Mouse (Mus musculus): ENCODE data around the gene Ttpal.
"Not testable (repeated sequence)": the region's sequence is repeated elsewhere in the genome, so short reads cannot be mapped to it uniquely, and the experiment has no call there.

The Ttpal gene

DNA sequence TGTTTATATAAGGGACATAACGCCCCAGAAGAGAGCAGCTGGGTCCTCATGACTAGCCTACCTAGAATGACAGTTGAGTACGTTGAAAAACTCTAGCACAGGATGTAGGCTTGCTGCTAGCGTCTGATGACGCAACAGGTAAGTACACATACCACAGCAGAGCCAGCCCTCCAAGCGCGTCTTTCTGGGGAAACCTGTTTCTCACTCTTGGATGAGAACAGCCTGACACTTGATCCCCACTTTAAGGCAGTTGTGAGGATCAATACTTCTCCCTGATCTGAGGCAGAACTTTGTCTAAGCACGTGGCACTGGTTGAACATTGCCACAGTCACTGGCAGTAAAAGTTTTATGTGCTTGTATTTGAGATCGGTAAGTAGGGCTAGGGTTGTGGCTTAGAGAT lies 18.3 kb downstream of the Ttpal start:
- no peak for DNase-seq (ENCODE audit: inconsistent age in 2 of 2, low spot score in 1 of 2)

DNA sequence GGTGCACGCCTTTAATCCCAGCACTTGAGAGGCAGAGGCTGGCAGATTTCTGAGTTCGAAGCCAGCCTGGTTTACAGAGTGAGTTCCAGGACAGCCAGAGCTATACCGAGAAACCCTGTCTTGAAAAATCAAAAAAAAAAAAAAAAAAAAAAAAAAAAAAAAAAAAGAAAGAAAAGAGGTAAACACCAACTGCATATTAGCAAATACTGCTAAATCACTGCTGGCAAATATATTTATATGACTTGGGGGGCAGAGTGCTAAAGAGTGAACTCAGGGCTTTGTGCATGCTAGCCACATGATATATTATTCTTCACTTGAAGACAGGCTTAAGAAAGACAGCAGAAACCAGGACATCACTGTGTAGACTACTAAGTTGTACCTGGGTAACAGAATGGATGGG lies 19.3 kb downstream of the Ttpal start:
- DNase-seq (ENCODE audit: inconsistent age in 2 of 2, low spot score in 1 of 2) = not testable (repeated sequence)

DNA sequence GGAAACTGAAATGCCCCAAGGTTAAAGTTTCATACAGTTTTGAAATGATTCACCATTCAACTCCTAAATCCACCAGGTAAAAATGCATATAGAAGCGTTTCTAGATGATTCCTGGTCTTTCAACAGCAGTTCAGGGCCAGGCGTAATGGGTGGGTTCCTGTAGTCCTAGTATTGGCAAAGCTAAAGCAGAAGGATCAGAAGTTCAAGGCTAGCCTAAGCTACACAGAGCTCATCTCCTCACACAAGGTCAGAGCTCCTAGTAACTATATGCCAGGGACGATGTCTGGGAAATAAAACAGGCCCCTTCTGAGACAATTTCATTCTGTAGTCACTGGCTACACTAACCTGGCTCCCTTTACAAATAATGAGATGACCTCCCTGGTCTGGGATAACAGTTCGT lies 29.1 kb downstream of the Ttpal start:
- DNase-seq (ENCODE audit: inconsistent age in 2 of 2, low spot score in 1 of 2) = peak in 1 of 2 experiments; percentile 73

DNA sequence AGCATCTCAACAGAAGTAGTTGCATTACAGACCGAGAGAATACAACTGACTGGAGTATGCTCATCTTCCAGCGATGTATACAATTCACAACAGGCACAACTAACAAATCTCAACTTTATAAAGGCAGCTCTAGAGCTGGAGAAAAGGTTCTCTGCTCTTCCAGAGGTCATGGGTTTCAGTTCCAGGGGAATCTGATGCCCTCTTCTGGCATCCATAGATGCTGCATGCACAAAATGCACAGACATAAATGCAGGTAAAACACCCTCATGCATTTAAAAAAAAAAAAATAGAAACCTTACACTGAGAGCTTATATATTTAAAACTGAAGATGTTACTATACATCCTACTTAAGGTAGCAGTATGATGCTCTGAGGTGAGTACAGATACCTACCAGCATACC lies 29.6 kb downstream of the Ttpal start:
- no peak for DNase-seq (ENCODE audit: inconsistent age in 2 of 2, low spot score in 1 of 2)

DNA sequence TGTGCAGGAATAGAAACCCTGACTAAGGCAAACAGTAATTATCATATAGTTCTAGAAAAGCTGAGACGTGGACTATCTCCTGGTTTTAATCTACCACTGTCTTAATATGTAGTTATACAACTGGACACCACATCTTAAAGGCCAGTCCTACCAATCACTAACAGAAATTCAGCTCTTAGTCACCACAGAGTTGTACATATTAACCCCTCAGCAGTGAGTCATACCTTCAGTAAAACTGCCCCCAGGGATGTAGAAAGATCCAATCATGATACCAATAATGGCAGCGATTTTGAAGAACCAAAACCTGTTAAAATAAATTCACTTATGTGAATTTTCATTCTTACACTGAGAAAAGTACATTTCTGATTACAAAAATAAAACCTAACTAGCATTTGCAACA lies 32.1 kb downstream of the Ttpal start:
- DNase-seq (ENCODE audit: inconsistent age in 2 of 2, low spot score in 1 of 2) = no peak

DNA sequence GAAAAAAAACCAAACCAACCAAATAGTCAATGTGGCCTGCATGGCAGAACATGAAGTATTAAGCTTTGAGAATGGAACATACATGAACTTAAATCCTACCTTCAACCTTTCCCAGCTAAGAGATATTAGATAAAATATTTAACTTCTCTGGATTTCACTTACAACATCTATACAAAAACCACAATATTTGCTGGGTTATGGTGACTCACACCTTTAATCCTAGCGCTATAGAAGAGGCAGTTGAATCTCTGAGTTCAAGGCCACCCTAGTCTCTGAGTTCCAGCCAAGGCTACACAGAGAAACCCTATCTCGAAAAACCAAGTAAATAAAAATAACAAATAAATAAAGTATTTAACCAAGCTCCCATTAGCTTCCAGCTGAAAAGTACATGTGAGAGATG lies 33.9 kb downstream of the Ttpal start:
- no peak for DNase-seq (ENCODE audit: inconsistent age in 2 of 2, low spot score in 1 of 2)

DNA sequence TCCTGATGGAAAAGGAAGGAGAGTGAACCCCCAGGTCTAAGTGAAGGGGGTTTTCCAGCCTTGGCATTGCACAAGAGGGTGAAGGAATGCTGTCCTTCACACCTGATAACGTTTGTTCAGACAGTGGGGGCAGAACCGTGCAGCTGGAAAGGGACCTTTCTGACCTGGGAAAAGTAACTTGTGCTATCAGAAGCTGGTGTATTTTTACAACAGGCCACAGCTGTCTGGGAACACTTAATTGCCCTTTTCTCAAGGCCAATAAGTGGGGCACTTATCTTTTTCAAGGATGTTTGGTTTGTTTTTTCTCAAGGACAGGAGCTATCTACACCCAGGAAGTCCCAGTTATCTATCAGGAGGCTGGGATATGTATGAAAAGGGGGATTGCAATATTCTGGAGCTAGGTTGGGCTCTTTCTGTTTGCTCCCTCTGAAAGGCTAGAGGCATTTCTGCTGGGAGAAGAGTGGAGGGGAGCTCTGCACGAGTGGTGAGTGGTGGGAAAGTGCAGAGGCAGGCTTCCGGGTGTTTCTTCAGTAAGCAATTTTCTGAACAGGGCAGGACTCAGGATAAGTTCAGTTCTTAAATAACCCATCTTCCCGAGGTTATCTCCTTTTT lies 35.6 kb downstream of the Ttpal start:
- DNase-seq (ENCODE audit: inconsistent age in 2 of 2, low spot score in 1 of 2) = peak in 1 of 2 experiments; percentile 82

DNA sequence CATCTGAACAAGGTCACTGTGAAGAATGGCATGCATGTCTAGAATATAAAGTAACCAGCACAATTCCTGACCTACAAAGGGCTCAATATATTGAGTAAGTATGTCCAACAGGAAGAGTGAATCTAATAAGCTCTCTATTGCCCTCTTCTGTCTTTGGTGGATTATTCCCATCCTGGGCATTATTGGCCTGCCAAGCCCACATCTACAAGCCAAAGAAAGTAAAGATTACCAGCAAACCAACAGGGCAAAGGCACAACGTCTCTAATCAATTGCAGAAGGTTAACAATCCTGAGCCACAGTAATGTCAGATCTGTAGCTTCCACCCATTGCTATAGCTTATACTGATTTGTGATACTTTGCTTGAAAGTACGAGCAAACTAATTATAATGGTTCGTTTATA lies 38.4 kb downstream of the Ttpal start:
- DNase-seq (ENCODE audit: inconsistent age in 2 of 2, low spot score in 1 of 2) = peak in 1 of 2 experiments; percentile 61

DNA sequence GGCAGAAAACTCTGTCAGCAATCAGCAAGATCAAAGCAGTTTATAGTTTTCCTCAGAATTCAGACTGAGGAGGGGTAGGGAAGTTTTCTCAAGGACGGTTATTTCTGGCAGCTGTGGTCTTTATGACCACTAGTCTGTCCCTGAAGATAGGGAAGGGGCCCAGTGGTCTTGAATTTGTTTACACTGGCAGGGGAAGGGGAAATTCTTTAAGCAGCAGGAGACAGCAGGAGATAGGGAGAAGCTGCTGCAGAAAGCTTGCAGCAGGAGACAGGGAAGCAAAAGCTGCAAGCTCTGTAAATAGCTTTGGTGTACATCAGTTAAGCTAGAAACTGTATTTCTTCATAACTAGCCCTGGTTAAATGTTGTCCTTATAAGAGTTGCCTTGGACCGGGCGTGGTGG lies 39.6 kb downstream of the Ttpal start:
- peak in 1 of 2 experiments; percentile 60 for DNase-seq (ENCODE audit: inconsistent age in 2 of 2, low spot score in 1 of 2)

DNA sequence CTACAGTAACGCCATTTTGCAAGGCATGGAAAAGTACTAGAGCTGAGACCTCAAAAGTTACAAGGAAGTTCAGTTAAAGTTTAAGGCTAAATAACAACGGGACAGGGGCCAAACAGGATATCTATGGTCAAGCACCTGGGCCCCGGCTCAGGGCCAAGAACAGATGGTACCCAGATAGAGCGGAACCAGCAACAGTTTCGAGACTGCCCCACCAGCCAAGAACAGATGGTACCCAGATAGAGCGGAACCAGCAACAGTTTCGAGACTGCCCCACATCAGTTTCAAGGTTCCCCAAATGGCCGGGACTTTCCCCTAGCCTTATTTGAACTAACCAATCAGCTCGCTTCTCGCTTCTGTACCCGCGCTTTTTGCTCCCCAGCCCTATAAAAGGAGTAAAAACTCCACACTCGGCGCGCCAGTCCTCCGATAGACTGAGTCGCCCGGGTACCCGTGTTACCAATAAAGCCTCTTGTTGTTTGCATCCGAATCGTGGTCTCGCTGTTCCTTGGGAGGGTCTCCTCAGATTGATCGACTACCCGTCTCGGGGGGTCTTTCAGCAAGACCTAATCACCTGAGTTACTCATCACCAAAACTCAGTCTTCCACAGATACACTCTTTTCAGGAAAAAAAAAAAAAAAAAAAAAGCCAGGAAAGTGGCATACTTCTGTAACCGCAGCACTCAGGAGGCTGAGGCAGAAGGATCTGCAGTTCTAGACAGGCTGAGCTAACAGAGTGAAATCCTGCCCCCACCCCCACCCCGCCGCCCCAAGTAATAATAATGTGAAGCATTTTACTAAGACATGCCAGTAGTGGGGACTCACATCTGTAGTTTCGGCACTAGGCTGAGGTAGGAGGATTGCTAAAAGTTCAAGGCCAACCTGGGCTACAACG lies 40.8 kb downstream of the Ttpal start:
- peak; percentile 82 for DNase-seq (ENCODE audit: inconsistent age in 2 of 2, low spot score in 1 of 2)

DNA sequence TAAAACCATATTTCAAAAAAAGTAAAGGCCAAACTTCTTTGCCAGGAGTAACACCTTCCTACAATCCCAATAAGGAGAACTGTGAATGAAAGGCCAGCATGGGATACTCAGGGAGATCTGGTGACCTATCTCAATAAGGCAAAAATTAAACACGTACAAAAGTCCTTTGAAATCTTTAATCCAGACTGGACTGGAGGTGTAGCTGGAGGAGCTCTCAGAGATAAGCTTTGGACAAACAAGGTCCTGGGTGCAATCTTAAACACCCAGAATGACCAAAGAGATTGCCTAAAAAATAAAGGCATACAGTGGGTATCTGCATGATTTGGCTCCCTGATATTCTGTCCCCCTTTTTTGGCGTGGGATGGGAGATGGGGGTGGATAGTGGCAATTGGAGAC lies 41.5 kb downstream of the Ttpal start:
- DNase-seq (ENCODE audit: inconsistent age in 2 of 2, low spot score in 1 of 2) = peak in 1 of 2 experiments; percentile 70

DNA sequence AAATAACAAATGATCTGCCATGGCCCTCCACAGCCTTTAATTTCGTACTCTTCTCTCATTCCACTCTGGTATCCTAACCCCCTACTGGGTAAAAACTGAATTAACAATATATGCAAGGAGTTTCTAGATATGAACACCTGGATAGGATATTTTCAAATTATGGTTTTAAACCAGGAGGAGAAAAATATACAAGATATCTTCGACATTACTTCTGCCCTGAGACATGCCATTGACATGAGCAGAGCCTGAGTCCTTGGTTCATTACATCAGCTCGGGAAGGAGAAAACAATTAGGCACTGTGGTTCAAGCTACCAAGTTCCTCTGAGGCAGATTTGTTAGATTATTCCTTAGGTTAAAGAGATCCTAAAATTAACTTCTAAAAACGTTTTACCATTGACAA lies 41.9 kb downstream of the Ttpal start:
- no peak for DNase-seq (ENCODE audit: inconsistent age in 2 of 2, low spot score in 1 of 2)

DNA sequence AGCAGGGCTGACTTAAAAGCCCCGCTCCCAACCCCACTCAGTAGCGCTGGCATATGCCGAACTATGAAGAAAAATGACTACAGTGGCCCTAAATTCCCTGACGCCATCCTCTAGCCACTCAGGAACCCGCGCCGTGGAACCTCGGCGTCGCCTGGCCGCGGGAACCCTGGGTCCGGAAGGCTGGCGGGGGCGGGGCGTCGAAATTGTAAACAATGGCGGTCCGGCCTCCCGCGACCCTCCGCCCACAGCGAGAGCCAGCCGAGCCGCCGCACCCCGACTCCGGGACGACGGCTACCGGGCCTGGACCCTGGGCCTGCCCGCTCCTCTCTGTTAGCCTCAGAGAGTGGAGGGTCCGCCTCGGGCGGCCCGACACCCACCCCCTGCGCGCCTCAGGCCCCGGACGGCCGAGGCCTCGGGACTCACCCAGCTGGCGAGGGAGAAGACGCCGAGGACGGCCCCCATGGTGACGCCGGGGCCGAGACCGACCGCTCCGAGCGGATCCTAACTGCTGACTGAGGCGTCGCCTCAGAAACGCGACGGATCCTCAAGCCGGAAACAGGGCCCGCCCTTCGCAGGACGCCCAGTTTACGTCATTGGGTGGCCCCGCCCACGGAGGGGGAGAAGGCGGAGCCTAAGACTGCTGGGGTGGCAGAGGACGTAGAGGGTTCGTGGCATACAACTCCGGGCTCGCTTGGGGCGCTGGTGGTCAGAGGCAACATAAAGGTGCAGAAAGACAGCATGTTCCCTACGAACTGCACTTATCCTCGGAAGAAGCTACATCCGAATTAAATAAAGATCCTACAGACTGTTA lies 42.7 kb downstream of the Ttpal start, which contains the start of gene Serinc3:
Serinc3 (minus strand) TSS at position 557 of the 811 bp plus-strand sequence.
- DNase-seq (ENCODE audit: inconsistent age in 2 of 2, low spot score in 1 of 2) = peak; percentile 99 to 100

DNA sequence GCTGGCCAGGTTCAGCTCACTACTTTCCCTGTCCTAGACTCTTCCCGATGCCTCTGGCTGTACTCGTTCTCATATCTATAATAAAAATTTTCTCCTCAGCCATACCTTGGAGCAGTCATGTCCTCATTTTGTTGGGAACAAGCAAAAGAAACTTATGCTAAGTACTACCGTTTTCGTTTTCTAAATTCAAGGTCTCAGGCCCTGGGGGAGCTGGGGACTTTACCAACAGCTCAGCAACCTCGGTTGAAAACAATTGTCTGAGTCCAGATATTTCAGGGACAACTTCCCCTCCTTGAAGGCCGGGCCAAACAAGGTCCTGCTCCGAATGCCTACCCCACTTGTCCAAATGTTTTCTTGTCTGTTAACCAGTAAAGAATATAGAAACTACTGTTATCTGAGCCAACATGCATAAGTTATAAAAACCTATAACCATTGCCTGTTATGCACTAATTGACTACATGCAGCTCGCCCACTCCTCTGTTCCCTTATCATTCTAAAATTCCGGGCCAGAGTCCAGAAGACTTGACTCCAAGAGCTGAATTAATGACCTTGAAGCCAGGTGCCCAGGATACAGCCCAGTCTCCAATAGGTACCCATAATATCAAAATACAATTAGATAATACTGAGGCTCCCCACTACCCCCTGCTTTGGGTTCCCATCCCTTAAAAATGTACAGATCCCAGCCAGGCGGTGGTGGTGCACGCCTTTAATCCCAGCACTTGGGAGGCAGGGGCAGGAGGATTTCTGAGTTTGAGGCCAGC lies 43.8 kb downstream of the Ttpal start:
- peak in 1 of 2 experiments; percentile 69 for DNase-seq (ENCODE audit: inconsistent age in 2 of 2, low spot score in 1 of 2)

DNA sequence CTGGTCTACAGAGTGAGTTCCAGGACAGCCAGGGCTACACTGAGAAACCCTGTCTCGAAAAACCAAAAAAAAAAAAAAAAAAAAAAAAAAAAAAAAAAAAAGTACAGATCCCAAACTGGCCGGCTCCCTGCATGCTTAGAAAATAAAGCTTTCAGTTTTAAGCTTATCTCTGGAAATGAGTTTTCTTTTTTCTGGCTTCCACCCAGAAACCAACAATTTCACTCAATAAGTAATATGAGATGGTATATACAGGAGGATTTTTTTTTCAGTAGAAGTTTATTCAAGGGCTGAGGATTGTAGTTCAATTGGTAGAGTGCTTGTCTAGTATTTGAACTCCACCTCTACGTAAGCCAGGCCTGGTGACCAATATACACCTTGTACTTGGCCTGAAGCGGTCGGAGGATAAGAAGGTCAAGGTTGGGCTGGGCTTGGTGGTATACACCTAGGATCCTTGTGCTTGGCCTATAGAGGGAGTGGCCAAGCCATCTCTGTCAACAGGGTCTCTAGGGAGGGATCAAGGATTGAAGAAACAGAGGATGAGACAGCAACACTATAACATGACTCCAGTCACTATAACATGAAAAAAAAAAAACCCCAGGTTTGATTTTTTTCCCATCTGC lies 44.5 kb downstream of the Ttpal start:
- DNase-seq (ENCODE audit: inconsistent age in 2 of 2, low spot score in 1 of 2) = peak in 1 of 2 experiments; percentile 38

DNA sequence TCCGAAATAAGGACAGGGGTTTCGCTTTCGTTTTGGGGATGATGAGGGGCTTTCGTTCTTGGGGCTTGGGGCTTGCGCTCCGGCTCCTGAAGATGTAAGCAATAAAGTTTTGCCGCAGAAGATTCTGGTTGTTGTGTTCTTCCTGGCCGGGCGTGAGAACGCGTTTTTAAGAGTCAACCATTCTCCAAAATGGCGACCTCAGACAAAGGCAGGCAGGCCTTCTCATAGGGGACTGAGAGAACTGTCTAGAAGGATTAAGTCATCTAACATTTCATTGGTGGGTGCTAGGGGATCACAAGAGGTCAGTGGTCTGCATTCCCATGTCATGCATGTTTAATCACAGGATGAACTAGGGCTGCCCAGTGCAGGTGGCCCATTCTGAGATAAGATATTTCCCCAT lies 53.6 kb downstream of the Ttpal start:
- not testable (repeated sequence) for DNase-seq (ENCODE audit: inconsistent age in 2 of 2, low spot score in 1 of 2)

DNA sequence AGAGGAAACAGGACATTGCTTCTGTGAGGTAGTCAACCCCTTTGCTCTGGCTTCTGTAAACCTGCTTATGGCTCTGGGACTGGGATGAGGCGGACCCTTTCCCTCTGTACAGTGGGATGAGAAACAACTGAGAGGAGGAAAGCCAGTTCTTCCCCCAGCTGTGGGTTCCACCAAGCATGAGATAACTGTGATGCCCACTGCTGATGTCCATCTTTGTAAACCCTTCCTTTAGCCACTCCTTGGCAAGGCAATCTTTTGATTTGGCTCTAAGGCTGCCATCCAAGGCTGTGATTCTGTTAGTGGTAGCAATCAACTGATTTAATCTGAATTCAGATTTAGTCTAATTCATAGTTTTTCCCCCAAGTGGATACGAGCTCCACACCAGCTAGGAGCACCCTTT lies 55.4 kb downstream of the Ttpal start:
- DNase-seq (ENCODE audit: inconsistent age in 2 of 2, low spot score in 1 of 2) = no peak

DNA sequence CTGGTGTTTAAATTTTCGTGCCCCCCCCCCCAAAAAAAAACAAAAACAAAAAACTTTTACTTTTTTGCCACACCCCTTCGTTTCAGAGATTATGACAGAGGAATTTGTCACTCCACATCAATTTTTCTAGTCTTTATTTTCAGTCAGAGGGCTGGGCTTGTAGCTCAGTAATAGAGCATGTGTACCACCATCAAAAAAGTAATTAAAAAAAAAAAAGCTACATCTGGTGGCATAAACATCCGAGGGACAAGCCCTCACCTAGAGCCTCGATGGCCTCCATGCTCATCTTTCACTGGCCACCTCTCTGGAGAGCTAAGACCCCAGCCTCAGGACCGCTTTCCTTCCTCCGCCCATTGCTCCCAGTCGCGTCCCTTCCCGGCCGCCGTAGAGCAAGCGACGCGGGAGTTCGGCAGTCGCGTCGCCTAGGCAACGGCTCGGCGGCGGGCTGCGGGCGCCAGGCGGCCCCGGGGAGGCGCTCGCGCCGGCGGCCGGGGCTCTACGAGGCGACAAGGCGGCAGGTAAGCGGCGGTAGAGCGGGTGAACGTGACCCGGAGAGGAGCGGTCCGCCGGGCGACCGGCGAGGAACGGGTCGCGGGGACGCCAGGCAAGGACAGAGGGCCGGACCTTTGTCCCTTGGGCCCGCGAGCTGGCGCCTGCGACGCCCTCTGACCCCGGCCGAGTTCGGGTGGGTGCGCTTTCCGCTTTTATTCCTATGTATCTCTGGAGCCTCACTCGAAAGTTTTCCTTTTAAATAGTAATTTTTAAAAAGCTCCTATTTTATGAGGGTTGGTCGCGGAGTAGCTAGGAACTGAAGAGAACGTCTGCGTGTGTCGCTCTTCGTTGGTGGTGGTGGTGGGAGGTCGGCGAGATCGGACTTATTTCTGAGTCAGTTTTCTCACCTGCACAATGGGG lies 56.1 kb downstream of the Ttpal start, which contains the start of gene Pkig:
Pkig (plus strand) TSS at position 412 of the 912 bp plus-strand sequence.
- peak; percentile 90 to 94 for DNase-seq (ENCODE audit: inconsistent age in 2 of 2, low spot score in 1 of 2)

DNA sequence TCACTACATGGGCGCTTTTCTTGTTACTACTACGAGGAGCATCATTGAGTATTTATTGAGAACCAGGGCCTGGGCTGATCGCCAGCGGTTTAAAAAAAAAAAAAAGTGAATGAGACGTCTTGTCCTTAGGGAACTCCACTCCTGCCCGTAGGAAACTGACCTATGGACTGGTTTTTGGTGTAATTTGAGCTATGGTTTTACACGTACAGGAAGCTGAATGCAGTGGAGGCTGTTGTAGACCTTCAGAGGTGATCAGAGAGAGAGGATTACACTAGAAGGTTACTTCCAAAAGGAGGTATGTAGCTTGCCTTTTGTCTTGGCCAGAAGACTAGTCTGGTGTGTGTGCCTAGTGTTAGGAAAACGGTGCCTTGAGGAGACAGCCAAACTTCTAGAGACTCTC lies 56.8 kb downstream of the Ttpal start:
- DNase-seq (ENCODE audit: inconsistent age in 2 of 2, low spot score in 1 of 2) = peak; percentile 54 to 86

All from adrenal gland, adult (tissue).